Mouse (Mus musculus) CH12.LX (cell line): Measurements from ENCODE around the gene Disp2. TPM values are rescaled to one million over a fixed set of nuclear protein-coding genes. Genes with fewer than 3 reads are reported as not detected.

Source experiments
- DNase-seq: peaks from one replicate; pipeline ENCODE4 v3.0.0-alpha.2; 2013; ENCODE audit errors: extremely low read depth
- H3K27ac ChIP-seq: 2 replicates; pipeline ENCODE4 v1.5.1; 2012; ENCODE audit warnings: low read depth, mild to moderate bottlenecking, control low read depth, moderate library complexity; ENCODE audit not compliant: insufficient read depth
- H3K27me3 ChIP-seq: replicated peaks from 2 replicates; pipeline ENCODE3; 2012; ENCODE audit warnings: inconsistent platforms
- H3K36me3 ChIP-seq, 2 experiments: replicated peaks in 1 of 2; 2 replicates each; pipeline versions ENCODE3 to v1.6.1; 2012; ENCODE audit warnings: inconsistent platforms in 1 of 2, low read length in 1 of 2, mild to moderate bottlenecking in 1 of 2, mixed read lengths in 1 of 2, moderate library complexity in 1 of 2; ENCODE audit not compliant: control insufficient read depth in 1 of 2, insufficient read depth in 1 of 2
- H3K4me1 ChIP-seq, 2 experiments: 2 replicates each; pipeline ENCODE4 v1.6.1; 2012; ENCODE audit warnings: inconsistent platforms in 1 of 2, moderate library complexity in 1 of 2; ENCODE audit not compliant: insufficient read depth in 2 of 2, control insufficient read depth in 1 of 2
- H3K4me2 ChIP-seq: 2 replicates; pipeline ENCODE4 v1.6.1; 2012; ENCODE audit warnings: low read depth, mild to moderate bottlenecking, control low read depth; ENCODE audit not compliant: poor library complexity, insufficient read depth, severe bottlenecking
- H3K4me3 ChIP-seq, 3 experiments: fragments of 150-350 bp in 1 of 3; sonication (generic) in 1 of 3; replicated peaks in 1 of 3; 2 replicates each; pipeline versions ENCODE3 to v1.5.1; 2011 to 2012; ENCODE audit warnings: low read depth in 2 of 3, low read length in 2 of 3, mild to moderate bottlenecking in 2 of 3, moderate library complexity in 2 of 3, control low read depth in 1 of 3, improper control_type of control experiment in 1 of 3, inconsistent platforms in 1 of 3, mixed read lengths in 1 of 3; ENCODE audit not compliant: poor library complexity in 1 of 3
- H3K79me2 ChIP-seq: replicated peaks from 2 replicates; pipeline ENCODE4 v1.6.1; 2012; ENCODE audit warnings: mild to moderate bottlenecking, moderate library complexity; ENCODE audit not compliant: control insufficient read depth, poor library complexity, insufficient read depth, severe bottlenecking; ENCODE audit errors: extremely low read depth
- H3K9ac ChIP-seq: 2 replicates; pipeline ENCODE4 v1.6.1; 2012; ENCODE audit warnings: low read depth, mild to moderate bottlenecking, control low read depth, moderate library complexity; ENCODE audit not compliant: insufficient read depth
- H3K9me3 ChIP-seq: replicated peaks from 2 replicates; pipeline ENCODE3; 2012; ENCODE audit warnings: low read length, inconsistent platforms, mixed read lengths
- CHD1 ChIP-seq: IDR thresholded peaks from 2 replicates; pipeline ENCODE4 v1.6.1; 2012; ENCODE audit warnings: low read depth, low read length, improper control_type of control experiment, inconsistent platforms
- CTCF ChIP-seq, 2 experiments: IDR thresholded peaks in 1 of 2; conservative IDR thresholded peaks in 1 of 2; 2 replicates each; pipeline ENCODE4 v1.5.1; 2011 to 2012; ENCODE audit warnings: low read depth in 2 of 2, low read length in 2 of 2, improper control_type of control experiment in 1 of 2, inconsistent platforms in 1 of 2, mild to moderate bottlenecking in 1 of 2, moderate library complexity in 1 of 2
- HCFC1 ChIP-seq: IDR thresholded peaks from 2 replicates; pipeline ENCODE4 v1.6.1; 2012; ENCODE audit warnings: low read depth, mild to moderate bottlenecking, inconsistent platforms, low read length, improper control_type of control experiment
- JUN ChIP-seq: IDR thresholded peaks from 2 replicates; pipeline ENCODE4 v1.6.1; 2011; ENCODE audit warnings: low read depth, mild to moderate bottlenecking, low read length, improper control_type of control experiment, moderate library complexity; ENCODE audit not compliant: insufficient read depth
- JUND ChIP-seq: conservative IDR thresholded peaks from 2 replicates; pipeline ENCODE4 v1.6.1; 2011; ENCODE audit warnings: low read depth, low read length, improper control_type of control experiment
- MAX ChIP-seq: IDR thresholded peaks from 2 replicates; pipeline ENCODE4 v1.6.1; 2011; ENCODE audit warnings: low read length, improper control_type of control experiment
- MEF2A ChIP-seq: IDR thresholded peaks from 2 replicates; pipeline ENCODE4 v1.6.1; 2014; ENCODE audit warnings: low read depth, mild to moderate bottlenecking, inconsistent platforms, low read length, improper control_type of control experiment, borderline replicate concordance
- NRF1 ChIP-seq: IDR thresholded peaks from 2 replicates; pipeline ENCODE4 v1.6.1; 2014; ENCODE audit warnings: low read depth, mild to moderate bottlenecking, inconsistent platforms, low read length, improper control_type of control experiment, moderate library complexity
- POLR2A ChIP-seq: IDR thresholded peaks from 2 replicates; pipeline ENCODE4 v1.6.1; 2011; ENCODE audit warnings: low read depth, mild to moderate bottlenecking, improper control_type of control experiment, low read length
- POLR2AphosphoS2 ChIP-seq: IDR thresholded peaks from 2 replicates; pipeline ENCODE4 v1.6.1; 2011; ENCODE audit warnings: low read depth, low read length, improper control_type of control experiment
- RAD21 ChIP-seq: IDR thresholded peaks from 2 replicates; pipeline ENCODE4 v1.6.1; 2011; ENCODE audit warnings: low read depth, mild to moderate bottlenecking, low read length, improper control_type of control experiment, moderate library complexity
- SMC3 ChIP-seq: IDR thresholded peaks from 2 replicates; pipeline ENCODE4 v1.6.1; 2011; ENCODE audit warnings: low read depth, low read length, improper control_type of control experiment
- ZKSCAN1 ChIP-seq: IDR thresholded peaks from 2 replicates; pipeline ENCODE4 v1.6.1; 2012; ENCODE audit warnings: low read depth, inconsistent platforms, low read length, improper control_type of control experiment, borderline replicate concordance
- dilution Hi-C: fragments of 300-500 bp; cut with MboI; formaldehyde crosslinking; loops from 2 replicates; pipeline ENCODE4 v1.14.3; 2020; ENCODE audit warnings: low sequenced_read_pairs; ENCODE audit not compliant: extremely low pct_unique_long_range_greater_than_20kb, extremely low pct_ligation_motif_present
- in situ Hi-C: fragments of 300-500 bp; cut with MboI; formaldehyde crosslinking; loops from 3 replicates; pipeline ENCODE4 v1.14.3; 2019; ENCODE audit warnings: low sequenced_read_pairs, low pct_ligation_motif_present, low pct_unique_long_range_greater_than_20kb, mixed read lengths
- polyA plus RNA-seq: library from polyadenylated mRNA; unstranded; fragments of >175 nt; gene quantifications from 2 replicates; pipeline ENCODE4 v1.2.1, GENCODE M21; 2012; ENCODE audit warnings: low read depth; ENCODE audit not compliant: insufficient read length
- total RNA-seq, 2 experiments: library from RNA; depleted of rRNA; stranded (reverse); fragments of 300-350 nt in 1 of 2; fragments of >200 nt in 1 of 2; gene quantifications; 2 replicates each; pipeline ENCODE4 v1.2.3; 2012 to 2014

Gene Disp2
- total and polyA plus RNA-seq, 3 experiments: not detected

GRCm38 (mm10) chr2:118759828-118760227, 19.7 kb upstream of the Disp2 start (continued):
- TF ChIP-seq HCFC1: no peak
- no peak; the same call in 1 of the 2 replicates for TF ChIP-seq MEF2A

- Histone ChIP-seq H3K36me3 (no peaks in the 10 kb centered on the region), H3K9me3 (no peaks in the 10 kb centered on the region), H3K9ac (no peak overlapping the region), H3K4me1 (peaks cover 9 to 28% of the 10 kb centered on the region in 2 experiments), H3K4me3 (no peak overlapping the region), H3K27ac (no peak overlapping the region), H3K4me2 (no peak overlapping the region), H3K27me3 (peaks cover 15% of the 10 kb centered on the region), H3K79me2 (no peaks in the 10 kb centered on the region)
- DNase-seq: no peak
- dilution Hi-C loops: no loop called here
- in situ Hi-C loops: loop anchor here (10.0 to 25.0 kb wide), 2 partner anchors 214 to 427 kb away; no protein-coding TSS in a partner anchor
- TF ChIP-seq POLR2A (no peak), ZKSCAN1 (no peak), MAX (no peak)
Observed at GRCm38 (mm10) chr2:118760311-118761025, 19.1 kb upstream of the Disp2 start.

- Histone ChIP-seq H3K79me2 (no peaks in the 10 kb centered on the region), H3K9me3 (no peaks in the 10 kb centered on the region), H3K4me1 (peaks cover 9 to 31% of the 10 kb centered on the region in 2 experiments), H3K36me3 (no peaks in the 10 kb centered on the region), H3K4me3 (no peak overlapping the region), H3K27me3 (peaks cover 13% of the 10 kb centered on the region), H3K9ac (no peak overlapping the region)
- in situ Hi-C loops: loop anchor here (10.0 to 25.0 kb wide), 2 partner anchors 213 to 426 kb away; no protein-coding TSS in a partner anchor
- TF ChIP-seq JUND (no peak), SMC3 (peak; percentile 49), RAD21 (peak; percentile 33), CHD1 (no peak), CTCF (conservative IDR thresholded peaks at IDR 0.05 in 1 of 2, IDR thresholded peaks at IDR 0.05 in 1 of 2; ENCODE audit: low read depth in 2 of 2, low read length in 2 of 2) (peak in 1 of 2 experiments; percentile 44; a peak in 2 of 4 replicates), JUN (no peak), POLR2AphosphoS2 (no peak), NRF1 (no peak)
- TF ChIP-seq, all 38 proteins: peak for 3
- no peak for DNase-seq
- Histone ChIP-seq H3K4me2 (no peak overlapping the region), H3K27ac (no peak overlapping the region)
- dilution Hi-C loops: no loop called here
Observed at GRCm38 (mm10) chr2:118761358-118761757, 18.2 kb upstream of the Disp2 start.
